Mouse (Mus musculus) stomach, postnatal 0 days (tissue): Measurements from ENCODE around the gene Gm4846. TPM values are rescaled to one million over a fixed set of nuclear protein-coding genes. Genes with fewer than 3 reads are reported as not detected.
"Not testable (repeated sequence)": the region's sequence is repeated elsewhere in the genome, so short reads cannot be mapped to it uniquely, and the experiment has no call there.

Experiments
- ATAC-seq: fragments of 200-750 bp; cut with Nextera tagmentation; 2 replicates; pipeline ENCODE4 v1.8.0; 2017; ENCODE audit not compliant: low FRiP score, low TSS enrichment
- DNase-seq: peaks from one replicate; pipeline ENCODE4 v3.0.0-alpha.2; 2016; ENCODE audit warnings: low spot score
- H3K27ac ChIP-seq: fragments of 300-500 bp; sonication (generic); replicated peaks from 2 replicates; pipeline ENCODE4 v1.5.1; 2014; ENCODE audit warnings: mild to moderate bottlenecking, control low read depth
- H3K27me3 ChIP-seq: fragments of 300-500 bp; sonication (generic); 2 replicates; pipeline ENCODE4 v1.6.1; 2014; ENCODE audit warnings: low read length; ENCODE audit not compliant: control insufficient read depth, insufficient read depth
- H3K36me3 ChIP-seq: fragments of 300-500 bp; sonication (generic); 2 replicates; pipeline ENCODE4 v1.6.1; 2014; ENCODE audit warnings: low read length, mixed read lengths; ENCODE audit not compliant: control insufficient read depth, insufficient read depth
- H3K4me1 ChIP-seq: fragments of 300-500 bp; sonication (generic); replicated peaks from 2 replicates; pipeline ENCODE4 v1.6.1; 2014; ENCODE audit warnings: antibody characterized with exemption; ENCODE audit not compliant: control insufficient read depth, insufficient read depth
- H3K4me2 ChIP-seq: fragments of 300-500 bp; sonication (generic); replicated peaks from 2 replicates; pipeline ENCODE4 v1.6.1; 2014; ENCODE audit warnings: low read depth, mild to moderate bottlenecking, control low read depth, moderate library complexity
- H3K4me3 ChIP-seq: fragments of 300-500 bp; sonication (generic); 2 replicates; pipeline ENCODE4 v1.5.1; 2014; ENCODE audit warnings: low read depth, low read length, control low read depth
- H3K9ac ChIP-seq: fragments of 300-500 bp; sonication (generic); 2 replicates; pipeline ENCODE4 v1.6.1; 2014; ENCODE audit warnings: mild to moderate bottlenecking, low read length, control low read depth, mixed read lengths
- H3K9me3 ChIP-seq: fragments of 300-500 bp; sonication (generic); 2 replicates; pipeline ENCODE4 v1.6.1; 2016; ENCODE audit warnings: low read length; ENCODE audit not compliant: control insufficient read depth
- CTCF ChIP-seq: IDR thresholded peaks from 2 replicates; pipeline ENCODE4 v1.5.1; 2016; ENCODE audit warnings: antibody characterized with exemption, low read depth, mild to moderate bottlenecking, moderate library complexity
- EP300 ChIP-seq: optimal IDR thresholded peaks from 2 replicates; pipeline ENCODE3; 2016; ENCODE audit warnings: antibody characterized with exemption
- WGBS: fragments of 180-500 bp; shearing (Covaris S2); extraction: QIAGEN DNeasy Blood & Tissue Kit; methylation state at CpG from one replicate; pipeline ENCODE4 v1.1.7; 2014; 5-methylcytosine and 5-hydroxymethylcytosine counted together
- polyA plus RNA-seq: library from polyadenylated mRNA; unstranded; fragments of >200 nt; fragmentation: Nextera tagmentation; extraction: Ambion mirVana; gene quantifications from 2 replicates; pipeline ENCODE4 v1.2.1, GENCODE M21; 2015

The Gm4846 gene
- not detected in 2 replicates for polyA plus RNA-seq

- DNase-seq, H3K27ac ChIP-seq, ATAC-seq, H3K4me1 ChIP-seq, H3K36me3 ChIP-seq, H3K9ac ChIP-seq, H3K27me3 ChIP-seq, H3K9me3 ChIP-seq, H3K4me2 ChIP-seq, H3K4me3 ChIP-seq: not testable (repeated sequence)
- WGBS: 64% methylated on average over 1 of the region's 1 CpGs
Observed at GRCm38 (mm10) chr1:166497488-166497887, at the start of gene Gm4846. Gene Gm4846 (minus strand): TSS chr1:166497588.

- not testable (repeated sequence) for H3K4me1 ChIP-seq, H3K9ac ChIP-seq, H3K4me3 ChIP-seq, H3K36me3 ChIP-seq, ATAC-seq, H3K27ac ChIP-seq, H3K9me3 ChIP-seq, DNase-seq, H3K4me2 ChIP-seq, H3K27me3 ChIP-seq
- WGBS: 84% methylated on average over 2 of the region's 2 CpGs
Observed at GRCm38 (mm10) chr1:166531521-166531920, 34.1 kb upstream of the Gm4846 start.

GRCm38 (mm10) chr1:166524709-166525108, 27.3 kb upstream of the Gm4846 start:
- not testable (repeated sequence) for DNase-seq, H3K4me3 ChIP-seq, H3K9me3 ChIP-seq, H3K27me3 ChIP-seq, H3K27ac ChIP-seq, H3K4me2 ChIP-seq, ATAC-seq, H3K9ac ChIP-seq, H3K4me1 ChIP-seq, H3K36me3 ChIP-seq
- WGBS: 83% methylated on average over 2 of the region's 2 CpGs

- H3K4me2 ChIP-seq, H3K9me3 ChIP-seq, H3K27ac ChIP-seq, H3K27me3 ChIP-seq, H3K9ac ChIP-seq, H3K4me1 ChIP-seq, H3K4me3 ChIP-seq, DNase-seq, H3K36me3 ChIP-seq, ATAC-seq: not testable (repeated sequence)
- 92% methylated on average over 6 of the region's 6 CpGs for WGBS
Observed at GRCm38 (mm10) chr1:166519626-166520025, 22.2 kb upstream of the Gm4846 start.

GRCm38 (mm10) chr1:166516556-166516955, 19.2 kb upstream of the Gm4846 start:
- Histone ChIP-seq H3K9me3 (no peaks in the 10 kb centered on the region), H3K9ac (no peak overlapping the region), H3K36me3 (no peaks in the 10 kb centered on the region), H3K27me3 (no peaks in the 10 kb centered on the region), H3K27ac (no peak overlapping the region), H3K4me2 (no peak overlapping the region), H3K4me1 (no peaks in the 10 kb centered on the region), H3K4me3 (no peak overlapping the region)
- DNase-seq: no peak
- 66% methylated on average over 1 of the region's 1 CpGs for WGBS
- ATAC-seq: no peak
- TF ChIP-seq EP300 (no peak), CTCF (no peak)

- H3K4me3 ChIP-seq, ATAC-seq, H3K27ac ChIP-seq, DNase-seq, H3K9me3 ChIP-seq, H3K4me1 ChIP-seq, H3K36me3 ChIP-seq, H3K27me3 ChIP-seq, H3K9ac ChIP-seq, H3K4me2 ChIP-seq: not testable (repeated sequence)
- 84% methylated on average over 2 of the region's 2 CpGs for WGBS
Observed at GRCm38 (mm10) chr1:166504206-166504605, 6.8 kb upstream of the Gm4846 start.

GRCm38 (mm10) chr1:166479503-166479902, 17.9 kb downstream of the Gm4846 start:
- Histone ChIP-seq H3K4me2 (no peak overlapping the region), H3K36me3 (no peaks in the 10 kb centered on the region), H3K27me3 (no peaks in the 10 kb centered on the region), H3K9me3 (no peaks in the 10 kb centered on the region), H3K9ac (no peak overlapping the region), H3K4me3 (no peak overlapping the region), H3K27ac (no peak overlapping the region), H3K4me1 (no peaks in the 10 kb centered on the region)
- no peak for DNase-seq
- WGBS: 82% methylated on average over 2 of the region's 2 CpGs
- TF ChIP-seq CTCF (no peak), EP300 (no peak)
- ATAC-seq: no peak
